Mouse (Mus musculus) MEL (cell line): ENCODE measurements around the gene Ptges3. TPM values are rescaled to one million over a fixed set of nuclear protein-coding genes. Genes with fewer than 3 reads are reported as not detected.

ENCODE experiments used
- DNase-seq: peaks from one replicate; pipeline ENCODE4 v3.0.0; 2011; ENCODE audit warnings: low read depth, low spot score
- H3K27ac ChIP-seq: 2 replicates; pipeline ENCODE4 v1.5.1; 2012; ENCODE audit warnings: low read depth, mild to moderate bottlenecking, control low read depth, low read length, moderate library complexity; ENCODE audit not compliant: control insufficient read depth
- H3K27me3 ChIP-seq, 2 experiments: fragments of 150-350 bp in 1 of 2; sonication (generic) in 1 of 2; 2 replicates each; pipeline ENCODE4 v1.6.1; 2012; ENCODE audit warnings: low read length in 2 of 2, mild to moderate bottlenecking in 2 of 2, improper control_type of control experiment in 1 of 2, moderate library complexity in 1 of 2; ENCODE audit not compliant: insufficient read depth in 2 of 2, control insufficient read depth in 1 of 2
- H3K36me3 ChIP-seq, 2 experiments: 2 replicates each; pipeline ENCODE4 v1.6.1; 2012 to 2014; ENCODE audit warnings: low read length in 2 of 2, improper control_type of control experiment in 1 of 2, inconsistent platforms in 1 of 2, mild to moderate bottlenecking in 1 of 2; ENCODE audit not compliant: insufficient read depth in 2 of 2, control insufficient read depth in 1 of 2
- H3K4me1 ChIP-seq, 2 experiments: fragments of 150-350 bp in 1 of 2; sonication (generic) in 1 of 2; 2 replicates each; pipeline ENCODE4 v1.6.1; 2012; ENCODE audit warnings: low read length in 2 of 2, improper control_type of control experiment in 1 of 2, mild to moderate bottlenecking in 1 of 2; ENCODE audit not compliant: insufficient read depth in 2 of 2, control insufficient read depth in 1 of 2
- H3K4me3 ChIP-seq, 2 experiments: fragments of 150-350 bp in 1 of 2; sonication (generic) in 1 of 2; 2 replicates each; pipeline ENCODE4 v1.5.1; 2012; ENCODE audit warnings: low read depth in 2 of 2, low read length in 2 of 2, mild to moderate bottlenecking in 2 of 2, moderate library complexity in 2 of 2, control low read depth in 1 of 2, improper control_type of control experiment in 1 of 2; ENCODE audit not compliant: control insufficient read depth in 1 of 2, insufficient read depth in 1 of 2
- H3K79me2 ChIP-seq: 2 replicates; pipeline ENCODE4 v1.6.1; 2012; ENCODE audit warnings: mild to moderate bottlenecking, low read length, moderate library complexity; ENCODE audit not compliant: control insufficient read depth, poor library complexity, insufficient read depth
- H3K9ac ChIP-seq: 2 replicates; pipeline ENCODE4 v1.6.1; 2012; ENCODE audit warnings: low read depth, mild to moderate bottlenecking, control low read depth, low read length, moderate library complexity; ENCODE audit not compliant: control insufficient read depth, poor library complexity, severe bottlenecking
- H3K9me3 ChIP-seq: fragments of 150-350 bp; sonication (generic); replicated peaks from 2 replicates; pipeline ENCODE4 v1.6.1; 2012; ENCODE audit warnings: mild to moderate bottlenecking, low read length, improper control_type of control experiment, moderate library complexity; ENCODE audit not compliant: insufficient read depth
- BHLHE40 ChIP-seq: IDR thresholded peaks from 2 replicates; pipeline ENCODE4 v1.6.1; 2012; ENCODE audit warnings: low read depth, mild to moderate bottlenecking, inconsistent platforms, low read length, improper control_type of control experiment, borderline replicate concordance
- CTCF ChIP-seq, 3 experiments: IDR thresholded peaks in 2 of 3; conservative IDR thresholded peaks in 1 of 3; 2 replicates each; pipeline ENCODE4 v1.5.1; 2011 to 2012; ENCODE audit warnings: low read length in 3 of 3, low read depth in 2 of 3, mild to moderate bottlenecking in 2 of 3, improper control_type of control experiment in 1 of 3, inconsistent platforms in 1 of 3, mixed read lengths in 1 of 3, moderate library complexity in 1 of 3; ENCODE audit not compliant: control insufficient read depth in 1 of 3, insufficient read depth in 1 of 3, poor library complexity in 1 of 3, severe bottlenecking in 1 of 3
- E2F4 ChIP-seq: IDR thresholded peaks from 2 replicates; pipeline ENCODE4 v1.6.1; 2011; ENCODE audit warnings: low read depth, low read length, improper control_type of control experiment, borderline replicate concordance
- ELF1 ChIP-seq: IDR thresholded peaks from 2 replicates; pipeline ENCODE4 v1.6.1; 2014; ENCODE audit warnings: low read depth, mild to moderate bottlenecking, inconsistent platforms, low read length, improper control_type of control experiment, moderate library complexity
- EP300 ChIP-seq, 2 experiments: IDR thresholded peaks; 2 replicates each; pipeline ENCODE4 v1.6.1; 2011; ENCODE audit warnings: improper control_type of control experiment in 2 of 2, low read length in 2 of 2, low read depth in 1 of 2, mild to moderate bottlenecking in 1 of 2
- ETS1 ChIP-seq: IDR thresholded peaks from 2 replicates; pipeline ENCODE4 v1.6.1; 2012; ENCODE audit warnings: low read depth, mild to moderate bottlenecking, inconsistent platforms, low read length, improper control_type of control experiment, moderate library complexity
- GABPA ChIP-seq: IDR thresholded peaks from 2 replicates; pipeline ENCODE4 v1.6.1; 2012; ENCODE audit warnings: low read depth, mild to moderate bottlenecking, inconsistent platforms, low read length, improper control_type of control experiment, moderate library complexity
- MXI1 ChIP-seq: IDR thresholded peaks from 2 replicates; pipeline ENCODE4 v1.6.1; 2011; ENCODE audit warnings: mild to moderate bottlenecking, low read depth, low read length, improper control_type of control experiment
- MYB ChIP-seq: IDR thresholded peaks from 2 replicates; pipeline ENCODE4 v1.6.1; 2011; ENCODE audit warnings: mild to moderate bottlenecking, low read depth, low read length, improper control_type of control experiment
- MYC ChIP-seq: IDR thresholded peaks from 2 replicates; pipeline ENCODE4 v1.6.1; 2011; ENCODE audit warnings: low read depth, mild to moderate bottlenecking, low read length, improper control_type of control experiment, moderate library complexity
- NELFE ChIP-seq: IDR thresholded peaks from 2 replicates; pipeline ENCODE4 v1.6.1; 2011; ENCODE audit warnings: low read depth, low read length, improper control_type of control experiment
- POLR2A ChIP-seq, 2 experiments: IDR thresholded peaks; 2 replicates each; pipeline ENCODE4 v1.6.1; 2011 to 2012; ENCODE audit warnings: low read length in 2 of 2, mild to moderate bottlenecking in 2 of 2, control low read depth in 1 of 2, improper control_type of control experiment in 1 of 2, low read depth in 1 of 2, moderate library complexity in 1 of 2; ENCODE audit not compliant: control insufficient read depth in 1 of 2, insufficient read depth in 1 of 2, poor library complexity in 1 of 2
- SIN3A ChIP-seq: IDR thresholded peaks from 2 replicates; pipeline ENCODE4 v1.6.1; 2012; ENCODE audit warnings: low read length, improper control_type of control experiment, inconsistent platforms
- TBP ChIP-seq: IDR thresholded peaks from 2 replicates; pipeline ENCODE4 v1.8.0; 2011; ENCODE audit warnings: low read depth, low read length, improper control_type of control experiment
- TCF12 ChIP-seq: IDR thresholded peaks from 2 replicates; pipeline ENCODE4 v1.6.1; 2014; ENCODE audit warnings: low read depth, mild to moderate bottlenecking, inconsistent platforms, low read length, improper control_type of control experiment, moderate library complexity
- USF1 ChIP-seq: IDR thresholded peaks from 2 replicates; pipeline ENCODE4 v1.6.1; 2014; ENCODE audit warnings: low read depth, mild to moderate bottlenecking, inconsistent platforms, low read length, improper control_type of control experiment, moderate library complexity
- ZC3H11A ChIP-seq: IDR thresholded peaks from 2 replicates; pipeline ENCODE4 v1.6.1; 2012; ENCODE audit warnings: low read depth, mild to moderate bottlenecking, inconsistent platforms, low read length, improper control_type of control experiment
- ZMIZ1 ChIP-seq: IDR thresholded peaks from 2 replicates; pipeline ENCODE4 v1.6.1; 2012; ENCODE audit warnings: low read depth, mild to moderate bottlenecking, inconsistent platforms, low read length, improper control_type of control experiment, moderate library complexity
- polyA plus RNA-seq, 2 experiments: library from polyadenylated mRNA; stranded (reverse) in 1 of 2; unstranded in 1 of 2; fragments of >175 nt in 1 of 2; fragments of >200 nt in 1 of 2; gene quantifications; 2 replicates each; pipeline versions ENCODE4 v1.2.1 to v1.2.4; 2012; ENCODE audit warnings: low replicate concordance in 2 of 2, low read depth in 1 of 2; ENCODE audit not compliant: insufficient read length in 2 of 2, insufficient read depth in 1 of 2, missing spikeins in 1 of 2
- total RNA-seq: library from RNA; depleted of rRNA; stranded (reverse); fragments of 300-350 nt; gene quantifications from 2 replicates; pipeline ENCODE4 v1.2.3, GENCODE M21; 2012

Gene Ptges3
- total and polyA plus RNA-seq, 3 experiments = 216 to 627 (median 233) TPM

- TF ChIP-seq MYB (no peak), ETS1 (no peak), BHLHE40 (no peak), EP300 (IDR thresholded peaks at IDR 0.05; ENCODE audit: low read depth in 1 of 2, low read length in 2 of 2) (no peak), POLR2A (IDR thresholded peaks at IDR 0.05; ENCODE audit: control insufficient read depth in 1 of 2, insufficient read depth in 1 of 2, low read depth in 1 of 2, low read length in 2 of 2, poor library complexity in 1 of 2) (no peak), SIN3A (no peak), TCF12 (no peak)
- Histone ChIP-seq H3K27ac (no peak overlapping the region), H3K4me1 (no peaks in the 10 kb centered on the region), H3K4me3 (no peak overlapping the region), H3K9me3 (no peaks in the 10 kb centered on the region), H3K27me3 (no peaks in the 10 kb centered on the region), H3K9ac (no peak overlapping the region), H3K79me2 (no peaks in the 10 kb centered on the region; the same call in 1 of the 2 replicates), H3K36me3 (peaks cover 5 to 9% of the 10 kb centered on the region in 2 experiments)
- DNase-seq = no peak
These were observed 28.8 kb upstream of the Ptges3 start for GRCm38 (mm10) chr10:128029931-128030330.

- TF ChIP-seq ETS1 (peak; percentile 55), USF1 (no peak), MYC (no peak), MXI1 (0 out of 2 replicates have a peak, but pooled peaks have one; percentile 33), TBP (no peak), ZMIZ1 (no peak), ZC3H11A (no peak), NELFE (no peak), ELF1 (no peak), E2F4 (no peak), EP300 (IDR thresholded peaks at IDR 0.05; ENCODE audit: low read depth in 1 of 2, low read length in 2 of 2) (peak in 1 of 2 experiments; percentile 15; a peak in 1 of 4 replicates), GABPA (no peak), CTCF (IDR thresholded peaks at IDR 0.05 in 2 of 3, conservative IDR thresholded peaks at IDR 0.05 in 1 of 3; ENCODE audit: control insufficient read depth in 1 of 3, insufficient read depth in 1 of 3, low read depth in 2 of 3, low read length in 3 of 3, poor library complexity in 1 of 3, severe bottlenecking in 1 of 3) (no peak)
- H3K9me3 ChIP-seq = no peaks in the 10 kb centered on the region
These were observed 27.9 kb upstream of the Ptges3 start for GRCm38 (mm10) chr10:128030860-128031259.

More at GRCm38 (mm10) chr10:128030860-128031259, 27.9 kb upstream of the Ptges3 start:
- Histone ChIP-seq H3K4me3 (no peak overlapping the region), H3K27me3 (no peaks in the 10 kb centered on the region), H3K79me2 (peaks cover 6% of the 10 kb centered on the region), H3K9ac (no peak overlapping the region), H3K27ac (no peak overlapping the region), H3K4me1 (no peaks in the 10 kb centered on the region), H3K36me3 (peaks cover 5 to 9% of the 10 kb centered on the region in 2 experiments)
- no peak for DNase-seq
